Mouse (Mus musculus) ES-Bruce4 (cell line): ENCODE data around the gene Unc93b1.

ENCODE experiments used
- CTCF ChIP-seq: IDR thresholded peaks from one replicate; pipeline ENCODE4 v1.8.1; 2011; ENCODE audit warnings: low read depth, low read length
- EP300 ChIP-seq: IDR thresholded peaks from 2 replicates; pipeline ENCODE4 v1.6.1; 2011; ENCODE audit warnings: low read depth, low read length; ENCODE audit not compliant: insufficient read depth
- POLR2A ChIP-seq: IDR thresholded peaks from one replicate; pipeline ENCODE4 v1.8.1; 2011; ENCODE audit warnings: low read length; ENCODE audit not compliant: insufficient read depth

- TF ChIP-seq CTCF (no peak), POLR2A (no peak), EP300 (no peak)
These were observed 61.1 kb downstream of the Unc93b1 start for GRCm38 (mm10) chr19:3996106-3996505.
